Comparison of ENCODE assay signal across 12 mouse cellular contexts in genomic region chr6:122743353-122743752, GRCm38 (mm10). TPM values are rescaled to one million over a fixed set of nuclear protein-coding genes. Genes with fewer than 3 reads are reported as not detected.
DNase-seq lines count a peak whose midpoint lies in the region; ATAC-seq and TF ChIP-seq lines count a peak whose summit lies in the region.
"Had no signal": no experiment of that assay in that cellular context is flagged by ENCODE, and none has a peak within 500 bp of the region (broad histone marks: within the 10 kb centered on the region; RNA-seq: fewer than 3 reads in every experiment).

No protein-coding gene starts in this region.

- H3K36me3 ChIP-seq in lung, embryonic 14.5 days (ENCODE audit: insufficient read depth), result no peaks in the 10 kb centered on the region

- no peak for ATAC-seq in lung, embryonic 14.5 days (ENCODE audit: insufficient read depth)

- H3K27ac ChIP-seq in lung, embryonic 14.5 days (ENCODE audit: low read depth), result no peak overlapping the region

- H3K9me3 ChIP-seq in lung, embryonic 14.5 days (ENCODE audit: low read depth, low read length), result no peaks in the 10 kb centered on the region

- H3K4me2 ChIP-seq in lung, embryonic 14.5 days, result no peak overlapping the region

- H3K9ac ChIP-seq in lung, embryonic 14.5 days, result no peak overlapping the region

- DNase-seq in cerebellum, adult 18-20 months, result peak; percentile 45 to 51
- DNase-seq in cerebellum, adult 11 months, result no peak
- no peak for DNase-seq in lung, embryonic 14.5 days
- DNase-seq in lung, postnatal 10 days, result no peak
- DNase-seq in brain, adult 2 months (ENCODE audit: low read depth, low spot score), result peak; percentile 53
- peak; percentile 64 for DNase-seq in naive thymus-derived CD4-positive, alpha-beta T cell, adult 2 months (ENCODE audit: low read depth)
- no peak for DNase-seq in kidney, adult 18-20 months
- DNase-seq in right cerebral cortex, postnatal 36 days (ENCODE audit: low spot score in 2 of 2), result no peak
- DNase-seq: gastrocnemius, postnatal 14 days; heart, postnatal 36 days had no signal

- WGBS in lung, embryonic 14.5 days, result 23% methylated on average over 11 of the region's 11 CpGs

- peak; percentile 30; the same call in 1 of the 2 replicates for TF ChIP-seq CTCF in lung, embryonic 14.5 days (IDR thresholded peaks at IDR 0.05; ENCODE audit: low read depth)

- peaks cover 3% of the 10 kb centered on the region; the same call in 1 of the 2 replicates for H3K27me3 ChIP-seq in lung, embryonic 14.5 days (ENCODE audit: insufficient read depth, low read length)

- no peak overlapping the region for H3K4me3 ChIP-seq in lung, embryonic 14.5 days (ENCODE audit: low read depth, low read length)

- no peaks in the 10 kb centered on the region for H3K4me1 ChIP-seq in lung, embryonic 14.5 days (ENCODE audit: insufficient read depth)

RNA-seq across cellular contexts. Expression of gene Nanog, which starts 36.1 kb away (rescaled TPM):
- polyA plus RNA-seq in lung, embryonic 14.5 days (2014; fragmentation: Nextera tagmentation; extraction: Ambion mirVana), result 0.15 and 0.43 TPM in 2 replicates
- polyA plus RNA-seq: large intestine, adult 2 months; spleen, adult 2 months had no signal

RNA-seq across cellular contexts. Expression of gene Slc2a3, which starts 58.1 kb away (rescaled TPM):
- 8.4 and 8.9 TPM in 2 replicates for polyA plus RNA-seq in lung, embryonic 14.5 days (2014; fragmentation: Nextera tagmentation; extraction: Ambion mirVana)

Comparison
In these comparisons a context has a peak if more than half of its experiments do, and no peak if none do; other contexts are left out.
1. DNase-seq: peak in cerebellum, adult 18-20 months (2 of 2), brain, adult 2 months (single experiment) and naive thymus-derived CD4-positive, alpha-beta T cell, adult 2 months (single experiment); none in cerebellum, adult 11 months (single experiment), lung, embryonic 14.5 days (single experiment), lung, postnatal 10 days (single experiment), kidney, adult 18-20 months (single experiment) and right cerebral cortex, postnatal 36 days (0 of 2).